Mouse (Mus musculus): Measurements from ENCODE around the gene 1190005I06Rik. TPM values are rescaled to one million over a fixed set of nuclear protein-coding genes. Genes with fewer than 3 reads are reported as not detected.

The 1190005I06Rik gene
- polyA plus RNA-seq, 1 experiment from 2014 or later = 3.8 TPM

GRCm38 (mm10) chr8:120560535-120560934, 86.9 kb downstream of the 1190005I06Rik start:
- no peaks in the 10 kb centered on the region for H3K9me3 ChIP-seq
- H3K4me3 ChIP-seq (replicated peaks) = no peak overlapping the region
- no peak for ATAC-seq (ENCODE audit: insufficient read depth, low FRiP score, low read depth)
- H3K27ac ChIP-seq = no peak overlapping the region
- H3K4me1 ChIP-seq = peaks cover 58% of the 10 kb centered on the region
- 90% methylated on average over 5 of the region's 5 CpGs for WGBS
- no peaks in the 10 kb centered on the region for H3K36me3 ChIP-seq
- H3K4me2 ChIP-seq = no peak overlapping the region
- no peak overlapping the region for H3K9ac ChIP-seq
- no peaks in the 10 kb centered on the region for H3K27me3 ChIP-seq (replicated peaks)

- peaks cover 51% of the 10 kb centered on the region for H3K4me1 ChIP-seq
These were observed 87.8 kb downstream of the 1190005I06Rik start for GRCm38 (mm10) chr8:120559654-120560053.

More at GRCm38 (mm10) chr8:120559654-120560053, 87.8 kb downstream of the 1190005I06Rik start:
- Histone ChIP-seq H3K9ac (no peak overlapping the region), H3K27ac (no peak overlapping the region), H3K27me3 (replicated peaks) (no peaks in the 10 kb centered on the region), H3K9me3 (no peaks in the 10 kb centered on the region), H3K4me2 (no peak overlapping the region), H3K36me3 (0 out of 2 replicates have a peak, but pooled peaks cover 4% of the 10 kb centered on the region), H3K4me3 (replicated peaks) (no peak overlapping the region)
- ATAC-seq (ENCODE audit: insufficient read depth, low FRiP score, low read depth) = no peak
- 63% methylated on average over 11 of the region's 11 CpGs for WGBS

Other genes starting within 250 kb of the 1190005I06Rik start
- 88.1 and 94.7 TPM in 2 replicates for gene Gins2, start 58.3 kb downstream of the 1190005I06Rik start, polyA plus RNA-seq (2015; fragmentation: Nextera tagmentation; extraction: Ambion mirVana)
- gene Gm27021, start 20.4 kb upstream of the 1190005I06Rik start, polyA plus RNA-seq (2015; fragmentation: Nextera tagmentation; extraction: Ambion mirVana) = 2.0 and 3.0 TPM in 2 replicates
- gene Cox4i1, start 20.6 kb upstream of the 1190005I06Rik start, polyA plus RNA-seq (2015; fragmentation: Nextera tagmentation; extraction: Ambion mirVana) = 1,112 and 1,167 TPM in 2 replicates
- gene Emc8, start 20.9 kb upstream of the 1190005I06Rik start, polyA plus RNA-seq (2015; fragmentation: Nextera tagmentation; extraction: Ambion mirVana) = 208 and 227 TPM in 2 replicates
- 21.8 and 23.0 TPM in 2 replicates for gene Irf8, start 88.7 kb upstream of the 1190005I06Rik start, polyA plus RNA-seq (2015; fragmentation: Nextera tagmentation; extraction: Ambion mirVana)

All from stomach, embryonic 15.5 days (tissue).